Mouse (Mus musculus): ENCODE measurements around the gene Prima1. TPM values are rescaled to one million over a fixed set of nuclear protein-coding genes. Genes with fewer than 3 reads are reported as not detected.

Gene Prima1
- polyA plus RNA-seq, 1 experiment from 2014 or later = 0.25 TPM

- no peaks in the 10 kb centered on the region for H3K36me3 ChIP-seq
- H3K27me3 ChIP-seq = peaks cover 9% of the 10 kb centered on the region; the same call in 1 of the 2 replicates
- ATAC-seq (replicated peaks; ENCODE audit: insufficient number of reproducible peaks, insufficient read depth, low FRiP score, low read depth) = no peak
- H3K9ac ChIP-seq = no peak overlapping the region
- H3K9me3 ChIP-seq (replicated peaks) = no peaks in the 10 kb centered on the region
- H3K4me2 ChIP-seq = no peak overlapping the region
- H3K27ac ChIP-seq = no peak overlapping the region
- 72% methylated on average over 4 of the region's 4 CpGs for WGBS
- peaks cover 18% of the 10 kb centered on the region for H3K4me1 ChIP-seq (replicated peaks)
- no peak overlapping the region for H3K4me3 ChIP-seq
Measured at GRCm38 (mm10) chr12:103226121-103226520, 15.8 kb downstream of the Prima1 start.

DNA sequence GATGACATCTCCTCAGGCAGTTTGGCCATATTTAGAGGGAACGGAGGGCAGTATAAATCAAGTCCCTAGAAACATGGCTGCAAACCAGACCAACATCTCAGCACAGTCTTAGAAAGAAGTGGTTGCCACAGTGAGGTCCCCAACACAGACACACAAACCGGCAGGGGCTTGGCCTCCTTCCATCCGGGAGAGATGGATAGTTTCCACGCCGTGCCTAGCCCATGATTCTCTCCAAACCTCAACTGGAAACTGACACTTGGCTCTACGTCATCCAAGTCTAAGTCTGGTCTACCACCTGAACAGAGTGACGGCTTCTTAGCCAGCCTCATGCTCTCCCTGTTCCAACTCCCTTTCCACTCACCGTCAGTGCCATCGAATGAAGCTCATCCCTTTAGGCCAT is 18.3 kb downstream of the Prima1 start:
- no peak overlapping the region for H3K9ac ChIP-seq
- H3K4me2 ChIP-seq = no peak overlapping the region
- no peaks in the 10 kb centered on the region for H3K9me3 ChIP-seq (replicated peaks)
- H3K4me1 ChIP-seq (replicated peaks) = peaks cover 18% of the 10 kb centered on the region
- H3K36me3 ChIP-seq = no peaks in the 10 kb centered on the region
- H3K27me3 ChIP-seq = peaks cover 16% of the 10 kb centered on the region; the same call in 1 of the 2 replicates
- no peak for ATAC-seq (replicated peaks; ENCODE audit: insufficient number of reproducible peaks, insufficient read depth, low FRiP score, low read depth)
- WGBS = 82% methylated on average over 9 of the region's 9 CpGs
- no peak overlapping the region for H3K27ac ChIP-seq
- no peak overlapping the region for H3K4me3 ChIP-seq

- WGBS = 60% methylated on average over 6 of the region's 6 CpGs
- no peaks in the 10 kb centered on the region for H3K36me3 ChIP-seq
Measured at GRCm38 (mm10) chr12:103215877-103216610, 25.9 kb downstream of the Prima1 start.

GRCm38 (mm10) chr12:103214797-103215196 is 27.2 kb downstream of the Prima1 start:
- H3K9ac ChIP-seq = no peak overlapping the region
- no peaks in the 10 kb centered on the region for H3K36me3 ChIP-seq
- no peaks in the 10 kb centered on the region for H3K9me3 ChIP-seq (replicated peaks)
- WGBS = 96% methylated on average over 2 of the region's 2 CpGs
- peak overlapping the region; percentile 34; the same call in 1 of the 2 replicates for H3K27ac ChIP-seq
- peaks cover 21% of the 10 kb centered on the region for H3K4me1 ChIP-seq (replicated peaks)
- H3K27me3 ChIP-seq = peaks cover 10% of the 10 kb centered on the region; the same call in 1 of the 2 replicates
- no peak for ATAC-seq (replicated peaks; ENCODE audit: insufficient number of reproducible peaks, insufficient read depth, low FRiP score, low read depth)
- H3K4me2 ChIP-seq = peak overlapping the region; percentile 32; the same call in 1 of the 2 replicates
- no peak overlapping the region for H3K4me3 ChIP-seq

More at GRCm38 (mm10) chr12:103215877-103216610, 25.9 kb downstream of the Prima1 start:
- Histone ChIP-seq H3K27ac (no peak overlapping the region), H3K9ac (no peak overlapping the region), H3K4me2 (no peak overlapping the region), H3K4me3 (no peak overlapping the region), H3K9me3 (replicated peaks) (no peaks in the 10 kb centered on the region), H3K4me1 (replicated peaks) (peaks cover 21% of the 10 kb centered on the region), H3K27me3 (peaks cover 10% of the 10 kb centered on the region; the same call in 1 of the 2 replicates)
- ATAC-seq (replicated peaks; ENCODE audit: insufficient number of reproducible peaks, insufficient read depth, low FRiP score, low read depth) = no peak

GRCm38 (mm10) chr12:103214270-103214669 is 27.7 kb downstream of the Prima1 start:
- Histone ChIP-seq H3K4me2 (peak overlapping the region; percentile 32; the same call in 1 of the 2 replicates), H3K27me3 (peaks cover 6% of the 10 kb centered on the region; the same call in 1 of the 2 replicates), H3K4me3 (no peak overlapping the region), H3K9ac (no peak overlapping the region), H3K4me1 (replicated peaks) (peaks cover 21% of the 10 kb centered on the region), H3K27ac (peak overlapping the region; percentile 34; the same call in 1 of the 2 replicates), H3K9me3 (replicated peaks) (no peaks in the 10 kb centered on the region), H3K36me3 (no peaks in the 10 kb centered on the region)
- 22% methylated on average over 10 of the region's 10 CpGs for WGBS
- peak; percentile 71 for ATAC-seq (replicated peaks; ENCODE audit: insufficient number of reproducible peaks, insufficient read depth, low FRiP score, low read depth)

- ATAC-seq (replicated peaks; ENCODE audit: insufficient number of reproducible peaks, insufficient read depth, low FRiP score, low read depth) = no peak
- Histone ChIP-seq H3K4me3 (no peak overlapping the region), H3K4me2 (no peak overlapping the region), H3K36me3 (no peaks in the 10 kb centered on the region), H3K9ac (no peak overlapping the region), H3K9me3 (replicated peaks) (no peaks in the 10 kb centered on the region), H3K4me1 (replicated peaks) (peaks cover 21% of the 10 kb centered on the region), H3K27ac (no peak overlapping the region), H3K27me3 (peaks cover 3% of the 10 kb centered on the region; the same call in 1 of the 2 replicates)
- 69% methylated on average over 2 of the region's 2 CpGs for WGBS
Measured at GRCm38 (mm10) chr12:103213591-103213990, 28.4 kb downstream of the Prima1 start.

DNA sequence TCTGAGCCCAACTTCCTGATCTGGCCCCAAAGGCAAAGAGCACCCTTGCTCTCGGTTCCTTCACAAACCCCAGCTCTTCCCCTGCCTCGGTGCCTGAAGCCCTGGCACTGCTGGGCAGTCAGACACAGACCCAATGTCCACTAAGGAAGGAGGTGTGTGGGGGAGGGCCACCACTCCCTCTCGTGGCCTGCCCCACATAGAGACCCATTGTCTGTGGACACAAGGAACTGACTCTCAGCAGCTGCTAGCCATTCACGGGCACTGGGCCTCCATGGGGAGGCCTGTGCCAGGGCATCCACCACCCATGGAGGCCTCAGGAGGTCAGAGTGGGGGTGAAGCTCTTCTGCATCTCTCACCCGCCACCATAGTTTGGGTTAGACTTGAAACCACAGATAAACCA is 30.9 kb downstream of the Prima1 start:
- Histone ChIP-seq H3K36me3 (no peaks in the 10 kb centered on the region), H3K4me3 (no peak overlapping the region), H3K27ac (no peak overlapping the region), H3K9ac (no peak overlapping the region), H3K9me3 (replicated peaks) (no peaks in the 10 kb centered on the region), H3K4me2 (no peak overlapping the region), H3K4me1 (replicated peaks) (peaks cover 21% of the 10 kb centered on the region), H3K27me3 (0 out of 2 replicates have a peak, but pooled peaks cover 2% of the 10 kb centered on the region)
- WGBS = 61% methylated on average over 5 of the region's 5 CpGs
- ATAC-seq (replicated peaks; ENCODE audit: insufficient number of reproducible peaks, insufficient read depth, low FRiP score, low read depth) = no peak

DNA sequence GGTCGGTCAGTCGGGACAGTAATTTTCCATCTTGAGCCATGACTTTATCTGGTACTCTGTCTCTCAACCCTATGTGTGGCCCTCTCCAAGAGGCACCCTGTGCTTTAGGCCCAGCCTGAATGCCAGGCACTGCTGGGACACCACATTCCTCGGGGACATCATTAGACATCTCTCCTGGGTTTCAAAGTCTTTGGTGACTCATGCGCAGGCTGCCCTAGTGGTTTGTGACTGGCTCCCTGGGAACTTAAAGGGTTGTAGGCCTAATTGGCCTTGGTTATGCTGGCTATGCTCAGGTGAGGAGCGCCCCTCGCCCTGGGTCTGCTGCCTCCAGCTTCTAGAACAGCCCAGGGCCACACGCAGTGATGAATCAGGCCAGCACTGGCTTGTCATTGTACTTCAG is 32.4 kb downstream of the Prima1 start:
- Histone ChIP-seq H3K27ac (no peak overlapping the region), H3K9ac (no peak overlapping the region), H3K9me3 (replicated peaks) (no peaks in the 10 kb centered on the region), H3K27me3 (peaks cover 6% of the 10 kb centered on the region; the same call in 1 of the 2 replicates), H3K4me1 (replicated peaks) (peaks cover 13% of the 10 kb centered on the region), H3K4me3 (no peak overlapping the region), H3K4me2 (no peak overlapping the region), H3K36me3 (no peaks in the 10 kb centered on the region)
- no peak for ATAC-seq (replicated peaks; ENCODE audit: insufficient number of reproducible peaks, insufficient read depth, low FRiP score, low read depth)
- WGBS = 78% methylated on average over 7 of the region's 7 CpGs

- Histone ChIP-seq H3K4me3 (no peak overlapping the region), H3K27me3 (peaks cover 4% of the 10 kb centered on the region; the same call in 1 of the 2 replicates), H3K9me3 (replicated peaks) (no peaks in the 10 kb centered on the region), H3K4me2 (no peak overlapping the region), H3K9ac (no peak overlapping the region), H3K27ac (no peak overlapping the region), H3K4me1 (replicated peaks) (peaks cover 9% of the 10 kb centered on the region; the same call in 1 of the 2 replicates), H3K36me3 (no peaks in the 10 kb centered on the region)
- no peak for ATAC-seq (replicated peaks; ENCODE audit: insufficient number of reproducible peaks, insufficient read depth, low FRiP score, low read depth)
- 65% methylated on average over 7 of the region's 7 CpGs for WGBS
Measured at GRCm38 (mm10) chr12:103205561-103205960, 36.4 kb downstream of the Prima1 start.

GRCm38 (mm10) chr12:103202592-103203544 is 39.1 kb downstream of the Prima1 start:
- peaks cover 9% of the 10 kb centered on the region; the same call in 1 of the 2 replicates for H3K4me1 ChIP-seq (replicated peaks)
- no peak for ATAC-seq (replicated peaks; ENCODE audit: insufficient number of reproducible peaks, insufficient read depth, low FRiP score, low read depth)
- WGBS = 27% methylated on average over 11 of the region's 11 CpGs

DNA sequence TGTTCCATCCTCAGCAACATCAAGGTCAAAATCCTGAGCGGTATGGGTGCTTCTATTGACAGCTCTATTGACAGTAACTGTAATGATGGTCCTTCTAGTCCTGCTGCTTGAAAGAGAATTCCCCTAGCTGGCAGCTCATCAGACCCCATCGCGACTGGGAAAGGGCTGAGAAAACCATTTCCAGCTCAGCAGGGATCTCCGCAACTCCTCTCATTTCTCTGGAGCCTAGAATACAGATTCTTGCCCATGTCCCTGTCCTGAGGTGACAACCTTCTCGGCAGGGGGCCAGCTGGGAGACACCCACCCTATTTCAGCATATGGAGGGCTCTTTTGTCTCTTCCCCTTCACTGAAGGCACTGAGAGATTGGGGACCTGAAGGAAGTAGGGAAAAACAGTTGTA is 49.0 kb downstream of the Prima1 start:
- Histone ChIP-seq H3K4me1 (replicated peaks) (peaks cover 11% of the 10 kb centered on the region), H3K4me2 (no peak overlapping the region), H3K36me3 (no peaks in the 10 kb centered on the region), H3K9me3 (replicated peaks) (no peaks in the 10 kb centered on the region), H3K27ac (no peak overlapping the region), H3K4me3 (no peak overlapping the region), H3K9ac (no peak overlapping the region), H3K27me3 (0 out of 2 replicates have a peak, but pooled peaks cover 8% of the 10 kb centered on the region)
- no peak for ATAC-seq (replicated peaks; ENCODE audit: insufficient number of reproducible peaks, insufficient read depth, low FRiP score, low read depth)
- 50% methylated on average over 5 of the region's 5 CpGs for WGBS

More at GRCm38 (mm10) chr12:103202592-103203544, 39.1 kb downstream of the Prima1 start:
- Histone ChIP-seq H3K27ac (no peak overlapping the region), H3K9ac (no peak overlapping the region), H3K4me3 (no peak overlapping the region), H3K27me3 (peaks cover 4% of the 10 kb centered on the region; the same call in 1 of the 2 replicates), H3K9me3 (replicated peaks) (no peaks in the 10 kb centered on the region), H3K4me2 (no peak overlapping the region), H3K36me3 (no peaks in the 10 kb centered on the region)
